Mouse (Mus musculus) left cerebral cortex, postnatal 25 days (tissue): ENCODE data around the gene Foxo3. TPM values are rescaled to one million over a fixed set of nuclear protein-coding genes. Genes with fewer than 3 reads are reported as not detected.

Experiments
- DNase-seq, 2 experiments: peaks; one replicate each; pipeline ENCODE4 v3.0.0; 2022; ENCODE audit warnings: low spot score in 2 of 2, mixed read lengths in 1 of 2
- intact Hi-C: fragments of 180-260 bp; cut with DNase I; formaldehyde crosslinking; loops from one replicate; pipeline ENCODE4 v1.15.1; 2025
- total RNA-seq, 2 experiments: library from RNA; stranded (reverse); gene quantifications; 2 replicates each; pipeline ENCODE4 v1.2.3; 2021

Foxo3 gene
- total RNA-seq, 2 experiments from 2014 or later, result 65.4 to 73.7 TPM

DNA sequence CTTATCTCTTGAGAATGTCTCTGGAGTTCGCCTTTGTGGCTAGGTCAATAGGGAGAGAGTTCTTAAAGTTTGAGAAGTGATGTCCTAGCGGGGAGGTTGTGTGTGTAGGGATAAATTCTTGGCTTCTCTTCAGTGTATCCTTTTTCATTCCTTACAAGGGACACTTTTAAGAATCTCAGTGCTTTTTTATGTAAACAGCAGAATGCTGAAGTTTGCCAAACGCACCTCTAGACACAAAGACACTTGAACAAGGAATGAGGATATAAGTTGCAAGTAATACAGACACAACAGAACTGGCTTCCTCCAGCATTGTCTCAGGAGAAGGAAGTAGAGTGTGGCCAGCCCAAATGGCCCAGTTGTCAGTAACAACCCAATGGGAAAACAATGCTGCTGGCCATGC is 126.8 kb downstream of the Foxo3 start:
- DNase-seq, result no peak
- intact Hi-C loops, result no loop called here

DNA sequence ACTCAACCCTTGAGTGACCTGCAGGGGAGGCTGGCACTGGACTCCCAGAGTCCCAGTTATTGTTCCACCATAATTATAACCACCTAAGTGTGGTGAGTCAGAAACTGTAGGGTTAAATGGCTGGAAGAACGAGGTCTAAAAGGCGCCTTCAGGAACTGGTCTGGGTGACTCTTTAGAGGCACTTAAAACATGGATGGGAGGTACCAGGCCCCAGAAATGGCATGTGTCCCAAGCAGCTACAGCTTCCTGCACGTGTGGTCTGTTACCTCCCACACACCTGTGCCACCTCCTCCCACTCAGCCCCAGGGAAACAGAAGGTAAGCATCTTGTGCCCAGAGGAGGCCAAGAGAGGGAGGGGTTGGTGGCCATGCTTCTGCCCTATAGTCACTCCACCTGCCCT is 128.2 kb downstream of the Foxo3 start:
- no peak for DNase-seq
- intact Hi-C loops, result no loop called here

DNA sequence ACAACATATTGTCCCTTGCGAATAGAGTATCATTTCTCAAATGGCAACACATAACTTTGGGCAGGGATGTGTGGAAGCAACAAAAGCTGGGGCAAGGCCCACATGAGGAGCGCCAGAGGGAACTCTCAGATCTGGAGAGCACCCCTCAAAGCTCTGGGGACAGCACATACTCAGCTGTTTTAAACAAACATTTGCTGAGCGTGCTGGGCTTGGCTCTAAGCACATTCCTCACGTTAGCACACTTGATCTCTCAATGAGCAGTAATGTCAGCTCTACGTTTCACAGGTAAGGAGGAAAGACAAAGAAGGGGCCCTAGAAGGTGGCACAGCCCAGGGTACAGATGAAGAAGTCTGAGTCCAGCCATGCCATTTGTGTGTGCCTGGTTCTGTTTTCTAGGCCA is 131.3 kb downstream of the Foxo3 start:
- no peak for DNase-seq
- intact Hi-C loops, result no loop called here

DNA sequence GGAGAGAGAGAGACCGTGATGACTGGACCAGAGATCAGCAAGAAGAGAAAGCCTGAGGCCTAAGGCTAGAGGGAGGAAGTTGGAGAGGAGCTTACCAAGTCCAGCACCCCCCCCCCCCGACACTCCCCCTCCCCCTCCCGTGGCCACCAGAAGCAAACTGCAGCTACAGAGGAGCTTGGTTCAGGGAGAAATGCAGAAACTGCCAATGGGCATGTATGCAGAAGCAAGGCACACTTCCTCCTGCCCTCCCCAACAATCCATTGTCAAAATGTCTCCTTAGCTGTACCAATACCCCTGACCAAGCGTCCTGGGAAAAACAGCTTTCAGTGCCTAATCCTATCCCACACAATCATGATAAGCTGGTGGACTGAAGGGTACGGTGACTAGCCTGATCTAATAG is 131.8 kb downstream of the Foxo3 start:
- intact Hi-C loops, result no loop called here
- DNase-seq, result no peak

DNA sequence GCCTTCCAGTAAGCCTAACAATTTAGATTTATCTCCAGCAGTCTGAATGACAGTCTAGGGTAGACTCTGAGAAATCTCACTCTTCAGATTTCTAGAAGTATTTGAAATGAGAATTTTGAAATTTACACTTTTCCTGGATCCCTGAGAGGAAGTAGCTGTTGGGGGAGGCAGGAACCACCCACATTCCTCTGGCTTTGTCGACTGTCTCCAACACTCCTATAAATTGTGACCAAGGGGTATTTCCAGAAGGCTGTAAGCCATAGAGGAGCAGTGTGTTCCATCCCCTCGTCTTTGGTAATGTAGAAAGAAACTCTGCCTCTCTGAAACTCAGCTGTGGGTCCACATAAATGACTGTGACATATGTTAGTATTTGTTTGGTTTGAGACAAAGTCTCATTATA is 132.4 kb downstream of the Foxo3 start:
- intact Hi-C loops, result no loop called here
- peak; percentile 10 to 53 for DNase-seq

DNA sequence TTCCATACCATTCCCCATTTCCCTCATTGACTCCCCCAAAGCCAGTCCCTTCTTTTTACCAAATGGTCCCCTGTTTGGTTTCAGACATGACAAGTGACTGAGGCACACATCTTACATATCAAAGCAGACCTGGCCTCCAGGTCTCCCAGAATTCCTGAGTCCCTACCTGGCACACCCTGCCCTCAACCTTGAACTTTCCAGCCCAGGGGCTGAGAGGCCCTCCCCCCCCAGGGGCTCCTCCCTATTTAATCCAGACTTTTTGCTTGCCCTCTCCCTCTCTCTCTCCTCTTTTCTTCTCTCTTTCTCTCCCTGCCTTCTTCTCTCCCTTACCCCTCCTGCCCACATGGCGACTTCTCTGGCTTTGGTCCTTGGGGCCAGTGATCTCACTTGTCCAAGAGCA is 133.8 kb downstream of the Foxo3 start:
- intact Hi-C loops, result no loop called here
- no peak for DNase-seq

DNA sequence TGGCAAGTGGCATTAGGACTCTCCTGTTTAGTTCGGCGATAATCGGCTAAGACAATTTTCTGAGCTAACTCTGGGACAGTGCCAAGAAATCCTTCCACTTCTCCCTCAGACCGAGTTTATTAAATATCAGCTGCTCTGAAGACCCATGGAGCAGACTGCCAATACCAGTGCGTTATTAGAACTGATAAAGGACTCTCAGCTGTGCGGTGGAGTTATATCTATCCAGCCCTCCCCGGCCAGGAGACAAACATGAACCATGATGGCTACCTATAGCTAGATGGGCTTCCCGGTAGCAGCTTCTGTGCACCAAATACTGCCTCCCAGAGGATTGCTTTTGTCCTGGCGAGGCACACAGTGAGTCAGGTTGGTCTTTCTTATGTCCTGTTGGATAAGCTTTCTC is 134.5 kb downstream of the Foxo3 start:
- DNase-seq, result no peak
- intact Hi-C loops, result no loop called here

DNA sequence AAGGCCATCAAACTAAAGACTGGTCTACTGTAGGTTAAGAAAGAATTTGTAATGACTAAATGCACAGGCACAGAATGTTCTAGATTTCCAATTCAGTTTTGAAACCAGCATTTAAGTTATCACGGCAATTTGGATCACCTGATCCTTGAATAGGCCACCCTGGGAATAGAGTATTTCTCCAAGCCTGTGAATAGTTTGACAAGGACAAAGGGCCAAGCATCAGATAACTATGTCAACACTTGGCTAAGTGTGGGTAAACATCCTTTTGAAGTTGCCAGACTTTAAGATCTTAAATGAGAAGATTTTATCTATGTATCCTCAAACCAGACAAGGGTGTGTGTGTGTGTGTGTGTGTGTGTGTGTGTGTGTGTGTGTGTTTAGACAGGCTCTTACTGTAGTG is 136.8 kb downstream of the Foxo3 start:
- intact Hi-C loops, result no loop called here
- no peak for DNase-seq

DNA sequence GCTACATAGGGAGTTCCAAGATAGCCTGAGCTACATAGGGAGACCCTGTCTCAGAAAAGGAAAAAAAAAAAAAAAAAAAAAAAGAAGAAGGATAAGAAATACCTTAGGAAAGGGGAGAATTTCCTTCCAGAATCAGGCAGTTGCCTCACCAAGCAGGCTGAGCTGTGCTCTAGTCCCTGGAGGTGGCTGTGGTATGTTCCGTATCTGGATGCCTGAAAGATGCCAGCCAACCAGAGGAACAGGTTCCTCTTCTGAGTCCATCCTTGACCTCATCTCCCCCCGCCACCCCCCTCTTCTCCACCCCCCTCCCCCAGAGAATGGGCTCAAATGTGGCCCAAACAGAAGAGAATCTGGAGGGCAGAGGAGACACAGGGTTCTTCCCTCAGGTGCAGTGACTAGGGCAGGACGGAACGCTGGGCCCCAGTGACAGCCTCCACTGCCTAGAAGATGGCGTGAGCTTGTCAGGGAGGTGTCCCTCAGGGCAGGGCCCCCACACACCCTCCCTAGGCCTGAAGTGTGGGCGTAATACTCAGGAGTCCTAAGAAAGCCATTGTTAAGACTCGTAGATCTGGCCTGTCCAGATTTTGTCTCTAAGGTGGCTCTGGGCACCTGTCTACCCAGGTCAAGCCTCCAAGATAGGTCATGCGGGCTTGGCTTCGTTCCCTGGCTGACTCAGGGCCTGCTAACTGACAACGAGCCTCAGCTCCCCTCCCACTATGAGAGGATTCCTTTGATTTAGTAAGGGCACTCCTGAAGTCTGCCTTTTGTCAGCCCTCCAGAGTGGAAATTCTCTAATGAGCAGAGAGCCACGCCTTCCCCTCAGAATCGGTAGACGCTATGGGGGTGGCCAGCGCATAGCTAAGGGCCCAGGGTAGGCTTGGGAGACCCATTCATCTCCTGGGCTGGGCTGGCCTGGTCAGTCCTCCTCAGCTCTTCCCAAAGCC is 141.5 kb downstream of the Foxo3 start:
- DNase-seq, result no peak
- intact Hi-C loops, result no loop called here

Other genes with a start within 250 kb of the Foxo3 start
- gene Afg1l, start 201.8 kb upstream of the Foxo3 start, total RNA-seq, result 10 to 100 TPM; 12.1 to 12.4 TPM
- gene Snx3, start 225.3 kb upstream of the Foxo3 start, total RNA-seq, result 100 to 1,000 TPM; 208 to 218 TPM